Mouse (Mus musculus) cortical plate, adult 2 months (tissue): ENCODE results near the gene 6030408B16Rik. TPM values are rescaled to one million over a fixed set of nuclear protein-coding genes. Genes with fewer than 3 reads are reported as not detected.

Experiments used
- H3K27ac ChIP-seq: fragments of 200-500 bp; 2 replicates; pipeline ENCODE4 v1.5.1; 2012; ENCODE audit warnings: low read length, control low read depth, inconsistent platforms; ENCODE audit not compliant: insufficient read depth
- H3K4me1 ChIP-seq: fragments of 200-500 bp; 2 replicates; pipeline ENCODE4 v1.6.1; 2011; ENCODE audit warnings: low read length; ENCODE audit not compliant: control insufficient read depth, insufficient read depth
- H3K4me3 ChIP-seq: fragments of 200-500 bp; 2 replicates; pipeline ENCODE4 v1.5.1; 2011; ENCODE audit warnings: mild to moderate bottlenecking, low read length, control low read depth; ENCODE audit not compliant: insufficient read depth
- CTCF ChIP-seq: fragments of 200-500 bp; IDR thresholded peaks from 2 replicates; pipeline ENCODE4 v1.5.1; 2011; ENCODE audit warnings: mild to moderate bottlenecking, control low read depth, low read length; ENCODE audit not compliant: insufficient read depth; ENCODE audit errors: extremely low read depth
- POLR2A ChIP-seq: fragments of 200-500 bp; IDR thresholded peaks from 2 replicates; pipeline ENCODE4 v1.6.1; 2011; ENCODE audit warnings: mild to moderate bottlenecking, low read length, control low read depth; ENCODE audit not compliant: insufficient read depth; ENCODE audit errors: extremely low read depth
- polyA plus RNA-seq: library from polyadenylated mRNA; depleted of rRNA; stranded (reverse); fragments of >200 nt; gene quantifications from 2 replicates; pipeline ENCODE4 v1.2.3, GENCODE M21; 2012

6030408B16Rik gene
- polyA plus RNA-seq, 1 experiment, result 0.23 TPM

DNA sequence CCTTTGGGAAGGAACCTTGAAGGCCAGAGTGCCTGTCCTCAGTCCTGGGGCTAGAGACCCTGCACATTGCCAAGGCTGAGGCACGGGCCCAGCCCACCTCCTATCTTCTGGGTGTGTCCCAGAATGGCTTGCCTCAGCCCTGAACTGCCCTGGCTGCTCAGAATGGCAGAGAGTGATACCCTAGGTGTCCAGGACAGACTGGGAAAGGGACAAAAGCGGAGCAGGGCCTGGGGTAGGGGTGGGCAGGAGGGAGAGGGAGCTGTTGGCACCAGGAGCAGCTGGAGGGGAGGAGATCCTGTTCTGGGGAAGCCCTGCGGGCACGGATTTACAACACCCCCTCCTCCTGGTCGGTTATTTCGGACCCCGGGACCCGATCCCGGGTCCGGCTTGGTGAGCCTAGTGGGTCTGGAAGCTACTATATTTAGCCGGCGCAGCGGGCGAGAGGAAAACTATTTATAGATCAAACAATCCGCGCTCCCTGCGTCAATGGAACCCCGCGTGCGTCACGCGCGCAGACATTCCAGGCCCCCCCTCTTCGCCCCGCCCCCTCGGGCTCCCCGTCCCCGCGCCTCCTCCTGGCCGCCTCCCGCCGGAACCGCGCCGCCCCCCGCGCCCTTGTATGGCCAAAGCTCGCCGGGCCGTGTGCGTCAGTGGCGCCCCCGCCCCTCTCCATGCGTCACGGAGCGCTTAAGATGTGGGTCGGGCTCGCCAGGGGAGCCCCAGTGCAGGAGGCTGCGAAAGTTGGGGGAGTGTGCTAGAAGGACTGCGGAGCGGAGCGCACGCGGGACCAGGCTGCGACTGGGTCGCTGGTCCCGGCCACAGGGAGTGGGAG, 26.7 kb upstream of the 6030408B16Rik start:
- peak; percentile 92 for TF ChIP-seq POLR2A
- no peak for TF ChIP-seq CTCF
- Histone ChIP-seq H3K4me1 (0 out of 2 replicates have a peak, but pooled peaks cover 6% of the 10 kb centered on the region), H3K27ac (peak overlapping the region; percentile 82), H3K4me3 (peak overlapping the region; percentile 71)

DNA sequence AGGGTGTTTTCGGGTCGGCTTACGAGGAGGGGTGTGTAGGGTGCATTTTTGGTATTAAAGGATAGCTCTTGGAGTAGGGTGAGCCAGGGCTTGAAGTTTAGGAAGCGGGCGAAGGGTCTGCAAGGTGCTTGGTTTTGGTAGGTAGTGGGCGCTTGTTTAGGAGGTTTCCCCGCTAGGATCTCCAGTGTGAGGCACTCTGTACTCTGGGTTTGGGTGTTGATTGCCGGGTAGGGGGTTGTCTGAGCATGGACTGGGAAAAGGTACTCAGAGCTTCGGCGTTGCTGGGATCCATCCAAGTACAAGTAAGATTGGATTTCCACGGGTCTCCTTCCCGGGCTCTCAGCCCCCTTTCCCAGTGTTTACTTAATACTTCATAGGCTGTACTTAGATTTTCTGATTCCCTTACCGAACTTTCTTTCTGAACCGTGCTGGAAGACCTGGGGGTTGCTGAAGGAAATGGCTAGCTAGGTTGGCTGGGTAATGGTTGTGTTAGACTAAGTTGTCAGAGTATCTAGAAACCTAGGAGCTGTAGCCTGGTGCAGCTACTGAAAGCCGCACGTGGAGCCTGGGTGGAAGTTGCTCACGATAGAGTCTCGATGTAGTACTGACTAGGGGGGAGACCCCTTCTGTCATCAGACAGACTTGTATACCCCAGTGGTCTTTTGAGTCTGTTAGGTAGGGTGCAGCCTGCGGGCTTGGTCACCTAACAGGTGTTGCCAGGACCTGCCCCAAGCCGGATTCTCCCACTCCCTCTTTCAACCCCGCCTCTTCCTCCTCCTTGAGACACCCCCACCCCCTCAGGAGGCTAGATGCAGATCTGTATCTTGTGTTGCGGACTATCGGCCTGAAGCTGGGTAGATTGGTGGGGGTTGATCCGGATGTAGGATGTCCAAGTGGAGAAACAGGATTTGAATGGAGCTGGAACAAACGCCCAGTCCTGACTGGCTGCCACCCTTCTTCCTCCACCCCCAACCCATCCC, 25.7 kb upstream of the 6030408B16Rik start:
- Histone ChIP-seq H3K4me1 (0 out of 2 replicates have a peak, but pooled peaks cover 5% of the 10 kb centered on the region), H3K27ac (peak overlapping the region; percentile 82), H3K4me3 (peak overlapping the region; percentile 71)
- TF ChIP-seq CTCF, result no peak
- TF ChIP-seq POLR2A, result peak; percentile 7; the same call in 1 of the 2 replicates

GRCm38 (mm10) chr15:101270101-101270820, 22.8 kb upstream of the 6030408B16Rik start:
- TF ChIP-seq POLR2A (no peak), CTCF (no peak)
- 0 out of 2 replicates have a peak, but pooled peaks cover 5% of the 10 kb centered on the region for H3K4me1 ChIP-seq
- H3K27ac ChIP-seq, result 0 out of 2 replicates have a peak overlapping the region, but pooled peaks have one; percentile 18
- peak overlapping the region; percentile 71; the same call in 1 of the 2 replicates for H3K4me3 ChIP-seq

GRCm38 (mm10) chr15:101271107-101271506, 21.9 kb upstream of the 6030408B16Rik start:
- H3K4me3 ChIP-seq, result no peak overlapping the region

GRCm38 (mm10) chr15:101271513-101271912, 21.5 kb upstream of the 6030408B16Rik start:
- Histone ChIP-seq H3K27ac (0 out of 2 replicates have a peak overlapping the region, but pooled peaks have one; percentile 66), H3K4me3 (no peak overlapping the region), H3K4me1 (no peaks in the 10 kb centered on the region)
- TF ChIP-seq CTCF (no peak), POLR2A (no peak)

More at GRCm38 (mm10) chr15:101271107-101271506, 21.9 kb upstream of the 6030408B16Rik start:
- 0 out of 2 replicates have a peak, but pooled peaks cover under 1% of the 10 kb centered on the region for H3K4me1 ChIP-seq
- 0 out of 2 replicates have a peak overlapping the region, but pooled peaks have one; percentile 18 for H3K27ac ChIP-seq
- no peak for TF ChIP-seq POLR2A
- TF ChIP-seq CTCF, result no peak

DNA sequence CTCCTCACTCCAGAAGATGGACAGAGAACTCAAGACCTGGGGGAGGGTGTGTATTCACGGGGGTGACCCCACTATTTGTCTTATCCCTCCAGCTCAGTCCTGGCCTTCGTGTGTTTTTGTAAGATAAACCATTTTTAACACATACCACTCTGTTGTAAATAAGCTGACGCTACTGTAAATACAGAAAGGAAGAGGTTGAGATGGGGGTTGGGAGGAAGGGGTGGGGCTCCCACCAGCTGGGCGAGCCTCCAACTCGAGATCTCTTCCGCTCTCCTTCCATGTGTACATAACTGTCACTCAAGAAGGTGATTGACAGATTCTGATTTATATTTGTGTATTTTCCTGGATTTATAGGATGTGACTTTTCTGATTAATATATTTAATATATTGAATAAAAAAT, 18.6 kb upstream of the 6030408B16Rik start:
- Histone ChIP-seq H3K27ac (no peak overlapping the region), H3K4me3 (no peak overlapping the region), H3K4me1 (no peaks in the 10 kb centered on the region)
- TF ChIP-seq CTCF, result no peak
- TF ChIP-seq POLR2A, result no peak

GRCm38 (mm10) chr15:101277351-101277899, 15.6 kb upstream of the 6030408B16Rik start:
- Histone ChIP-seq H3K27ac (no peak overlapping the region), H3K4me3 (no peak overlapping the region), H3K4me1 (no peaks in the 10 kb centered on the region)
- no peak for TF ChIP-seq CTCF
- no peak for TF ChIP-seq POLR2A

GRCm38 (mm10) chr15:101278589-101278988, 14.4 kb upstream of the 6030408B16Rik start:
- H3K4me3 ChIP-seq, result no peak overlapping the region
- TF ChIP-seq POLR2A, result no peak
- TF ChIP-seq CTCF, result no peak
- H3K4me1 ChIP-seq, result no peaks in the 10 kb centered on the region
- H3K27ac ChIP-seq, result no peak overlapping the region
